Mouse (Mus musculus): Measurements from ENCODE around the gene Sema5a.

DNA sequence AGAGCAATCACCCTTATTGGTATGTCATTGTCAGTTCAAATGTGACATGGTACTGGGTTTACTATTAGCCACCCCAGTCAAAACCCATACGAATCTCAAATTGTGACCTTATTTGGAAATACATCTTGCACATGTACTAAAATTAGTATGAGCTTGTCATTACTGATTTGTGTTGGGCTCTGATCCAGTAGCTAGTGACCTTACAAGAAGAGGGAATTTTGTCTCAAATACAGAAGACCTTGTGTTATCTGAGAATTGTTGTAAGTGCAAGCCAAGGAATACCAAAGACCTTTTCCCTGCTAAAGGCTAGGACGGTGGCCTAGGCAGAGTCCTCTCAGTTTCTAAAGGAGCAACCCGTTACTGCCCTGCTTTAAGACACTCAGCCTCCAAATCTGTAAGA lies 287.9 kb downstream of the Sema5a start:
- no peak for TF ChIP-seq CTCF (IDR thresholded peaks at IDR 0.05)
- no peak for TF ChIP-seq EP300 (IDR thresholded peaks at IDR 0.05)
